Mouse (Mus musculus) testis, adult 2 months (tissue): ENCODE data around the gene Tll1.

Source experiments
- CTCF ChIP-seq: fragments of 200-500 bp; IDR thresholded peaks from 2 replicates; pipeline ENCODE4 v1.5.1; 2012; ENCODE audit warnings: low read depth, mild to moderate bottlenecking, inconsistent platforms, low read length, moderate library complexity; ENCODE audit not compliant: control insufficient read depth, insufficient read depth, insufficient replicate concordance
- POLR2A ChIP-seq: fragments of 200-500 bp; IDR thresholded peaks from 2 replicates; pipeline ENCODE4 v1.6.1; 2012; ENCODE audit warnings: low read depth, mild to moderate bottlenecking, inconsistent platforms, low read length, moderate library complexity; ENCODE audit not compliant: control insufficient read depth

- TF ChIP-seq CTCF (no peak), POLR2A (no peak)
Observed at GRCm38 (mm10) chr8:64215374-64215773, 9.3 kb upstream of the Tll1 start.
